Mouse (Mus musculus): ENCODE measurements around the gene Calhm3. TPM values are rescaled to one million over a fixed set of nuclear protein-coding genes. Genes with fewer than 3 reads are reported as not detected.

The Calhm3 gene
- polyA plus RNA-seq, 1 experiment from 2014 or later, result not detected

DNA sequence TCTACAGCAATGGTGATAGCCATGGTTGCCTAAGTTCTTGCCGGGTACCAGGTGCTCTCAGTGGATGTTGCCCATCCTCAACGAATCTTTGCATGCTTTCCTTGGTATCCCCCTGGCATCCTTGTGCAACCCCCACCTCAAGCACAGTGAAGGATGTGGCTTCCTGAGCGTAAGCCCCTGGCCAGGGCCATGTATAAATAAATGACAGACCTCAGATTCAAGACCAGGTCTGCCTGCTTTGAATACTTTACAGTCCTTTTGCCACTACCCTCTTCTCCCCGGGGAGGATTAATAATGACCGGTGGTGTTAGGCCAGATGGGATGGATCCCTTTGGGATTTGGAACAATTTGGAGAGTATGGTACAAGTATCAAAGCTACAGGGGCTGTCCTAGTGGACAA is 21.4 kb downstream of the Calhm3 start:
- Histone ChIP-seq H3K4me1 (peaks cover 41% of the 10 kb centered on the region), H3K9me3 (replicated peaks) (no peaks in the 10 kb centered on the region), H3K9ac (no peak overlapping the region), H3K27ac (no peak overlapping the region), H3K4me2 (no peak overlapping the region), H3K27me3 (replicated peaks) (peaks cover 29% of the 10 kb centered on the region), H3K36me3 (peaks cover 29% of the 10 kb centered on the region), H3K4me3 (no peak overlapping the region)
- ATAC-seq, result no peak
- WGBS (ENCODE audit: insufficient replicate concordance), result 82% methylated on average over 5 of the region's 5 CpGs

DNA sequence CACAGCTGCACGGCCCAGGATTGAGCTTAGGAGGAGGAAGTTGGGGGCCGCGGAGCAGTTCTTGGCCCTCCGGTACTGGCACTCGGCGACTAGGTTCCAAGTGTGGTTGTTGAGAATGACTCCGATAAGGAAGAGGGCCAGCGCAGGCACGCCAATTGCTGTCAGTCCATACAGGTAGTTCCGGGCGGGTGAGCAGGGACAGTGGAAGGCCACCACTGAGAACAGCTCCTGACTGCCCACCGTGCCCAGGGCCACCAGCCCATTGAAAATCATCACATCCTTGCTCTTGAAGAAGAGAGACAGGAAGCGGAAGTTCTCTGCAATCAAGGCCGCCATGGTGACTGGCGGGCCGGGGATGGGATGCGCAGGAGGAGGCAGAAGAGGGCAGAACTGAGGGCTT is 22.0 kb downstream of the Calhm3 start:
- H3K4me1 ChIP-seq, result peaks cover 41% of the 10 kb centered on the region
- H3K36me3 ChIP-seq, result peaks cover 35% of the 10 kb centered on the region
- no peak overlapping the region for H3K9ac ChIP-seq
- no peak for ATAC-seq
- H3K27ac ChIP-seq, result no peak overlapping the region
- H3K4me2 ChIP-seq, result no peak overlapping the region
- H3K4me3 ChIP-seq, result no peak overlapping the region
- no peaks in the 10 kb centered on the region for H3K9me3 ChIP-seq (replicated peaks)
- 74% methylated on average over 17 of the region's 17 CpGs for WGBS (ENCODE audit: insufficient replicate concordance)
- H3K27me3 ChIP-seq (replicated peaks), result peaks cover 23% of the 10 kb centered on the region

DNA sequence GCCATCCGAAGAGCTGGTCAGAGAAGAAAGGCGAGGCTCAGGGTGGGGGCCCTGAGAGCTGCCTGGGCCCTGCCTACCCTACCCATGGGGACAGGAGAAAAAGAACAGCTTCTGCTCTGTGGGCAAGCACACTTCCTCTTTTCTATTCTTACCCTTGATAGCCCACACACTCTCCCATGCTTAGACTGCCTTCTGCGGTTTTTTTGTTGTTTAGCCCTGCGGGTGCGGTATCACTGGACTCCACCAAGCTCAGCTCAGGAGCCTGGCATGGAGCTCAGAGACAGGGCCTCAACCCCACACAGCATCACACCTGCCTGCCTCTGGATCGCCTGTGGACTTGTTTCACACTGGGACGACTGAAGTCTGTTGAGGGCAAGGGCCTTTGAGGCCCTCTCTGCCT is 24.4 kb downstream of the Calhm3 start:
- H3K9ac ChIP-seq, result no peak overlapping the region
- peaks cover 59% of the 10 kb centered on the region for H3K36me3 ChIP-seq
- no peak overlapping the region for H3K4me2 ChIP-seq
- 20% methylated on average over 7 of the region's 7 CpGs for WGBS (ENCODE audit: insufficient replicate concordance)
- ATAC-seq, result peak; percentile 43; the same call in 1 of the 2 replicates
- H3K9me3 ChIP-seq (replicated peaks), result no peaks in the 10 kb centered on the region
- no peak overlapping the region for H3K27ac ChIP-seq
- peaks cover 10% of the 10 kb centered on the region for H3K27me3 ChIP-seq (replicated peaks)
- no peak overlapping the region for H3K4me3 ChIP-seq
- H3K4me1 ChIP-seq, result peaks cover 36% of the 10 kb centered on the region

DNA sequence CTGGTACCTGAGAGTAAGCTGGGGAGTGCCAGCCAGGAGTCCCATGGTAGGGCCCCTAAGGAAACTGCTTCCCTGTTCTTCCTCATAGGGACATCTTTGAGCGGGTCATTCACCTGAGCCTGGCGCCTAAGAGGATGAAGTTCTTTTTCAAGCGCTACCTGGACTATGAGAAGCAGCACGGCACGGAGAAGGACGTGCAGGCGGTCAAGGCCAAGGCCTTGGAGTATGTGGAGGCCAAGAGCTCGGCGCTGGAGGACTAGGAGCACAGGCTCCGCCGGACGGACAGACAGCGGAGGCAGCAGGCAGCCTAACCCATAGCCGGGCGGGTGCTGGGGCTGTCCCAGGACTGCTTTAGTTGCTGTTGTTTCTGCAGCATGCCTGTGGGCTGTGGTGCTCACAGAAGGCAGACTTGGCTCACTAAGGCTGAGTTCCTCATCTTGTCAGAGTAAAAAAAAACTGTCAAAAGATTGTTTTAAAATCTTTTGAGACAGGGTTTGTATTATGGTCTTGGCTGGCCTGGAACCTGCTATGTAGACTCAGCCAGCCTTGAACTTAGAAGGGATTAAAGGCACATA is 26.9 kb downstream of the Calhm3 start:
- 86% methylated on average over 15 of the region's 15 CpGs for WGBS (ENCODE audit: insufficient replicate concordance)
- Histone ChIP-seq H3K4me1 (peaks cover 12% of the 10 kb centered on the region; the same call in 1 of the 2 replicates), H3K9ac (no peak overlapping the region), H3K36me3 (peaks cover 85% of the 10 kb centered on the region), H3K4me2 (no peak overlapping the region), H3K27me3 (replicated peaks) (no peaks in the 10 kb centered on the region), H3K9me3 (replicated peaks) (no peaks in the 10 kb centered on the region), H3K4me3 (no peak overlapping the region), H3K27ac (no peak overlapping the region)
- no peak for ATAC-seq

DNA sequence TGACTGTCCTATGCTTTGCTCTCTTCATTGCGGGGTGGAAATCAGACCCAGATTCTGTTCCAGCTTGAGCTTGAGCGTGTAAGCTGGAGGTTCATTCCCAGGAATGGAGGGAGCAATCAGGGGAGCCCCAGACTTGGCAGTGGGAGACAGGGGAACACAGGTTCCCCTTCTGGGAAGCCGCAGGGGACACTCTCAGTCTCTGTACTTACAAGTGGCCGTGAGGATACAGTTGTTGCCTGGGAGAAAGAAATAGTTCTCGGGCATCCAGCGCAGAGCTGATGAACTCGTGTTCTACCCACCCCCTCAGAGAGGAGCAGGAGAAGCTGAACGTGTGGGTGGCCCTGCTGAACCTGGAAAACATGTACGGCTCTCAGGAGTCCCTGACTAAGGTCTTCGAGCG is 28.7 kb downstream of the Calhm3 start:
- Histone ChIP-seq H3K9ac (no peak overlapping the region), H3K9me3 (replicated peaks) (no peaks in the 10 kb centered on the region), H3K36me3 (peaks cover 96% of the 10 kb centered on the region), H3K4me3 (no peak overlapping the region), H3K4me2 (no peak overlapping the region), H3K27me3 (replicated peaks) (no peaks in the 10 kb centered on the region), H3K4me1 (peaks cover 11% of the 10 kb centered on the region; the same call in 1 of the 2 replicates), H3K27ac (no peak overlapping the region)
- 83% methylated on average over 11 of the region's 11 CpGs for WGBS (ENCODE audit: insufficient replicate concordance)
- ATAC-seq, result no peak

DNA sequence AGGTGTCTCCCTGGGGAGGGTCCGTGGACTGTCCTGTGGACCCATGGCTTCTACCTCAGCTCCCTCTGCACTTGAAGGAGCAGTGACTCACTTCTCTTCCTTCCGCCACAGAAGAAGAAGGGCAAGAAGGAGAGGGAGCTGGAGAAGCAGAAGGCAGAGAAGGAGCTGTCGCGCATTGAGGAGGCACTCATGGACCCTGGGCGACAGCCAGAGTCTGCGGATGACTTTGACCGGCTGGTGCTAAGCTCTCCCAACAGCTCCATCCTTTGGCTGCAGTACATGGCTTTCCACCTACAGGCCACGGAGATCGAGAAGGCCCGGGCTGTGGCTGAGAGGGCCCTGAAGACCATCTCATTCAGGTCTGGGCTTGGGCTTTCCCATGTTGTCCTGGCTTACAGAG is 29.4 kb downstream of the Calhm3 start:
- H3K36me3 ChIP-seq, result peaks cover 100% of the 10 kb centered on the region
- H3K9ac ChIP-seq, result no peak overlapping the region
- peaks cover 4% of the 10 kb centered on the region; the same call in 1 of the 2 replicates for H3K4me1 ChIP-seq
- H3K9me3 ChIP-seq (replicated peaks), result no peaks in the 10 kb centered on the region
- 85% methylated on average over 10 of the region's 10 CpGs for WGBS (ENCODE audit: insufficient replicate concordance)
- no peak for ATAC-seq
- H3K27ac ChIP-seq, result no peak overlapping the region
- no peak overlapping the region for H3K4me3 ChIP-seq
- H3K27me3 ChIP-seq (replicated peaks), result no peaks in the 10 kb centered on the region
- no peak overlapping the region for H3K4me2 ChIP-seq

DNA sequence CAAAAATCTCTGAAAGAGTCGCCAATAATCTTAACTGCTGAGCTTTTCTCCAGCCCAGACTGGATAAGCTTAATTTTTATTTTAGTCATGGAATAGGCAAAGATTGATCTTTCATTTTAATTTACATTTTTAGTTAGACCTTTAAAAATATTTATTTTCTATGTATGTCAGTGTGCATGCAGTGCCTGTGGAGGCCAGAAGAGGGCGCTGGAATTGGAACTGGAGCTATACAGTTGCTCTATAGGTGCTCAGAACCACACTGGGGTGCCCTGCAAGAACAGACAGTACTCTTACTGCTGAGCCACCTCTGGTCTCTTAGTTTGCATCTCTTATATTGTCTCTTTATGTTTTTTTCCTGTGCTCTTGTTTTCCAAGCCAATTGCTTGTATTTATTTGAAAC is 34.8 kb downstream of the Calhm3 start:
- H3K4me2 ChIP-seq, result no peak overlapping the region
- H3K9ac ChIP-seq, result no peak overlapping the region
- H3K4me1 ChIP-seq, result no peaks in the 10 kb centered on the region
- WGBS (ENCODE audit: insufficient replicate concordance), result 25% methylated on average over 2 of the region's 2 CpGs
- no peak overlapping the region for H3K27ac ChIP-seq
- H3K27me3 ChIP-seq (replicated peaks), result no peaks in the 10 kb centered on the region
- no peaks in the 10 kb centered on the region for H3K9me3 ChIP-seq (replicated peaks)
- no peak for ATAC-seq
- peaks cover 95% of the 10 kb centered on the region for H3K36me3 ChIP-seq
- H3K4me3 ChIP-seq, result no peak overlapping the region

DNA sequence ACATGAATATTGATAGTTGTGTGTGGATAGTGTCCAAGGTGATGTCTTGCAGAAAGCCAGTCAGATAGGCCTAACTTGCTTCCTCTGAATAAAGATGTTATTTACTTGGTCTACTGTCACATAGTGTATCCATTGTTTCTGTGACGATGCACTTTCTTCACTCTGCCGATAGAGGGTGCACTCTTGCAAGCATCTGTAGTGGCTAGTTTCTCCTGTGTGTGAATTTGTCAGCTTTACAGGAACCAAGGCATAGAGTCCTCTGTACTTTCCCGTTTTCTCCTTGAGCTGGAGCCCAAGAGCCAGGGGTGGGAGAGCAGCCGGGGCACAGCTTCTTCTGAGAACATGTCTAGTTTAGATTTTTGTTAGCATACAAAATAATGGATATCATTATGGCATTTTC is 36.5 kb downstream of the Calhm3 start:
- Histone ChIP-seq H3K27ac (no peak overlapping the region), H3K4me2 (no peak overlapping the region), H3K9ac (no peak overlapping the region), H3K36me3 (peaks cover 95% of the 10 kb centered on the region), H3K27me3 (replicated peaks) (no peaks in the 10 kb centered on the region), H3K9me3 (replicated peaks) (no peaks in the 10 kb centered on the region), H3K4me1 (no peaks in the 10 kb centered on the region), H3K4me3 (no peak overlapping the region)
- ATAC-seq, result no peak
- 39% methylated on average over 4 of the region's 4 CpGs for WGBS (ENCODE audit: insufficient replicate concordance)

DNA sequence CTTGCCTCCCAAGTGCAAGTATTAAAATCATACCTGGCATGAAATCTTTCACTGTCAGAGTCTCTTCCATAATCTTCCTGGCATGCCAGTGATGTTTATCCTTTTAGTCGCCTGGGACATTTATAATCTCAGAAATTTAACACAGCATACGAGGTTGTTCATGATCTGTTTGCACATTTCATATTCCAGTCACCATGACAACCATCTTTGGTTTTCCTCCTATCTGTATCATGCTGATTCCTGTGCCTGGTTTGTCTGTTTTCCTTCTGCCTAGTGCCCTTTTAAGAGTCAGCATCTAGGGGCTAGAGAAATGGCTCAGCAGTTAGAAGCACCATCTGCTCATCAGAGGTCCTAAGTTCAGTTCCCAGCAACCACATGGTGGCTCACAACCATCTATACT is 38.9 kb downstream of the Calhm3 start:
- Histone ChIP-seq H3K4me1 (no peaks in the 10 kb centered on the region), H3K9ac (no peak overlapping the region), H3K36me3 (peaks cover 95% of the 10 kb centered on the region), H3K4me3 (no peak overlapping the region), H3K4me2 (no peak overlapping the region), H3K9me3 (replicated peaks) (no peaks in the 10 kb centered on the region), H3K27me3 (replicated peaks) (no peaks in the 10 kb centered on the region), H3K27ac (no peak overlapping the region)
- WGBS (ENCODE audit: insufficient replicate concordance), result 69% methylated on average over 2 of the region's 2 CpGs
- no peak for ATAC-seq

DNA sequence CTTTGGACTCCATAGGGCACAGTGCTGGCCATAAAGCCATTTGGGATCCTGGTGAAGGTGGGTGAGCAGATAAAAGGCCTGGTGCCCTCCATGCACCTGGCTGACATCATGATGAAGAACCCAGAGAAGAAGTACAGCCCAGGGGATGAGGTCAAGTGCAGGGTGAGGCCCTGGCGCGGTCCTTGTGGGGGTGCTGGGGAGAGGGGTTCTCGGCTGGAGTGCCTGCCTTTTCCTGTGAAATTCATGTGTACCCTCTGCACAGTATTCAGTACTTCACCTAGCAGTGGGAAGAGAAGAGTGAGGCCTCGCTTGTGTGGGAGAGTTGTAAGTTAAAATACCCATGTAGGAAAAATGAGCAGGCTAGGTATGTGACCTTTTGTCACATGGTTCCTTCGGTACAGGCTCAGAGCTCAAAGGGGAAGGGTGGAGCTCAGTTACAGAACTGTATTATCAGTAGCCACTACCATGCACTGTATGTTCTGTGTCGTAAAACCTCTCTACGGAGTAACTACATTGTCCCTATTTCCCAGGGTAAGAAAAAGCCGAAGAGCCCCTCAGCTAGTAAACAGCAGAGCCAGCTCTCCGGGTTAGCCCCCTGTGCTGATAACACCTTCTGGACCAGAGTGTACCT is 52.8 kb downstream of the Calhm3 start:
- Histone ChIP-seq H3K9ac (no peak overlapping the region), H3K27ac (no peak overlapping the region), H3K9me3 (replicated peaks) (no peaks in the 10 kb centered on the region), H3K27me3 (replicated peaks) (no peaks in the 10 kb centered on the region), H3K4me3 (no peak overlapping the region), H3K4me2 (no peak overlapping the region), H3K36me3 (peaks cover 100% of the 10 kb centered on the region), H3K4me1 (no peaks in the 10 kb centered on the region)
- 83% methylated on average over 9 of the region's 9 CpGs for WGBS (ENCODE audit: insufficient replicate concordance)
- no peak for ATAC-seq

All from liver, embryonic 12.5 days (tissue).